Mouse (Mus musculus): Measurements from ENCODE around the gene Tspan32. TPM values are rescaled to one million over a fixed set of nuclear protein-coding genes. Genes with fewer than 3 reads are reported as not detected.

The Tspan32 gene
- total RNA-seq, 2 experiments from 2014 or later = 117 to 158 TPM

DNA sequence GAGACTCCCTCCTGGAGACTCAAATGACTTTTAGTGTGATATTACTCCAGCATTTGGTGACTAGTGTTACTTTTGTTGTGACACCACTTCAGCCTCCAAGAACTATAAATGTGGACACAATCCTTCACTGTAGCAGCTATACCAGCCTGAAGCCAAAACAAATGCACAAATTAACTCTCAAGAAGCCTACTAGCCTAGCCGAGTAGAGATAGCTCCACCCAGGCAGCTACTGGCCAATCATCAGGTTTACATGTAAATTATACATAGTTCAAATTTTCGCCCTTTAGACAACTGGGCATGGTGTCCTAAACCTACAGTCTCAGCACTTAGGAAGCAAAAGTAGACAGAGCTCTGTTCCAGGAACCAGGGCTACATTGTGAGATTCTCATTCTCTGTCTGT lies 46.5 kb downstream of the Tspan32 start:
- no peak for ATAC-seq (replicated peaks; ENCODE audit: poor library complexity, severe bottlenecking)

DNA sequence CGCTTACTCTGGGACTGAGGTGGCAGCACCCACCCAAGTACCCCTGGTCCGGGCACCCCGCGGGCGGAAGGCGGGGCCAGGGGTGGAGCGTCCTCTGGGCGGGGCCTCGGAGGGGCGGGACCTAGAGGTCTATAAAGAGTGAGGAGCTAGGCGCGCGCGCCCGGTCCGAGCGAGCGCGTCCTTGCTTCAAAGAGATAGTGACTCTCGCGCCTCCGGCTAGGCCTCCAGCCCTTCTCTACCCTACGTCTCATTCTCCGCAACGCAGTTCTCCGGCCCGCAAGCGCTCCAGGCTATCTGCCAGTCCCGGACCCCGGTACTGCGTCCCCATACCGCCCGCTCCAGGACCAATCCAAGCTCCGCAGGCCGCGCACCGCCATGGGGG lies 47.8 kb downstream of the Tspan32 start, which contains the start of gene Cd81:
Gene Cd81 (plus strand): TSS at position 114 of the 382 bp plus-strand sequence.
- peak; percentile 67 for ATAC-seq (replicated peaks; ENCODE audit: poor library complexity, severe bottlenecking)

DNA sequence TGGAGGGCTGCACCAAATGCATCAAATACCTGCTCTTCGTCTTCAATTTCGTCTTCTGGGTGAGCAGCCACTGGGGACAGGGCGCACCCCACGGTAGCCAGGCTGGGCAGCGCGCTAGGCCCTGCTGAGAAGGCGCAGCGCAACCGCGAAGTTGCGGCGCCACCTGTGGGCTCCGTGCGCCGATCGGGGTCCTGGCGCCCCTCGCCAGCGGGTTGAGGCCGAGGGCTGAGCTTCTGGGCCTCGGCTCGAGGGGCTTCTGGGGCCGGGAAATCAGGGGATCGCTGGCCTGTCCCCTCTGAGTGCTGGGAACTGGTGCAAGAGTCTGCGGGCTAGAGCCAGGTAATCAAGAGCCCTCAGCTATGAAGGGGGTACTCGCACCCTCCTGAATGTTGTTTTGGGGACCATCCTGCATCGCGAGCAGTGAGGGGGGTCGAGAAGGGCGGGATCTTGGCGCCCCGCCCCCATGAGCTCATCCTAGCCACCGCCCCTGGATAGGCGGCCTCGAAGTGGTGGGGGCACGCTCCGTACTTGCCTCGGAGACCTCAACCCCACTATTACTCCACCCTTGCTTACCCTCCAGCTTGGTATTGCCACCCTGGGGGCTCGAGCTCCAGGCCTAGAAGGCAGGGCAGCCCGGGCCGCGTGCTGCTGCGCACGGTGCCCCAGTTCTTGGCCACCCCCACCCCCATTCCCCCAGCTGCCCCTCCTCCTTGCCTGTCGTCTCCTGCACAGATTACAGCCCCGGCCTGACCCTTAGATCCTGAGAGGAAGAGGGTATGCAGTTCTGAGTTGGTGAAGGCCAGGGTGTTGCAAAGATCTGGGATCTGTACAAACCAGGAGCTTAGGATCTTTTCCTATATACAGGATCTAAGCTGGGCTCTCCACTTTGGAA lies 48.4 kb downstream of the Tspan32 start:
- ATAC-seq (replicated peaks; ENCODE audit: poor library complexity, severe bottlenecking) = peak; percentile 25

DNA sequence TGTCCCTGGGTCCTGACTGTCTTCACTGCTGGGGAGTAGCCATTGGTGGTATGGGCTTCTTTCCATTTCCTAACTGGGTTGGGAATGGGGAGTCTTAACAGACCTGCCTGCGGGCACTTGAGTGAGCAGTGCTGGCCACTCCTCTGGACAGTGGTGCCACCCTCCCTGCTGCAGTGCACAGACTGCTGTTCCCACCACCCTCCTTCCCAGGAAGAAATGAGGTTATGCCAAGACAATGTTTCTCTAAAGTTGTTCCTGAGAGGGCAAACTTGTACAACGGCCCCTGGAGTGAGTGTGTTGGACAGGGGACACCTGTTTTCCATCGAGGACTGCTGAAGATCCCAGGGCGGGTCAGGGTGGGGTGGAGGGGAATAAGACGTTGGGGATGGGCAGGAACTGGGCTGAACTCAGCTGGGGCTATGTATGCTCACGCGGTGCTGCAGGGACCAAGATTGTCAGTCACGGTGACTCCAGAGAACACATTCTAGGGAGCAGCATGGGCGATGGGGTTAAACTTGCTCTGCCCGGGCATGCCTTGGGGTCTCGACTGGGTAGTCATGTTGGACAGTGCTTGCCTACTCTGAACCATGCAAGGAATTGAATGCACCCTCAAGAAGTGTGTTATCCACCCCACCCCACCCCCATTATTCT lies 49.2 kb downstream of the Tspan32 start:
- no peak for ATAC-seq (replicated peaks; ENCODE audit: poor library complexity, severe bottlenecking)

DNA sequence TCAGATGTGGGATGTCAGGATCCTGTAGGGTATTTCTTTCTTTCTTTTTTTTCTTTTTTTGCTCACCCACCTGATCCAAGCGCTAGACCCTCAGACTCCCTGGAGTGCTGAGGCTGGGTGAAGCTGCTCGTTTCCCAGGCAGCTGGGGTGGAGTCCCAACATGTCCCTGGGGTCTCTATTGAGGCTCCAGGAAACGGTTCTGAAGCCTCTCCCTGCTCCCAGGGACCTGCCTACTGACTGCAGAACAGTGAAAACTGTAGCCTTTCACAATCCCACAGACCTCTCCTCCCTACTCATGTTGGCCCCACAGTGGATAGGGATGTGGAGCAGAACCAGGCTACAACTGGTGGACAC lies 49.7 kb downstream of the Tspan32 start:
- ATAC-seq (replicated peaks; ENCODE audit: poor library complexity, severe bottlenecking) = no peak

DNA sequence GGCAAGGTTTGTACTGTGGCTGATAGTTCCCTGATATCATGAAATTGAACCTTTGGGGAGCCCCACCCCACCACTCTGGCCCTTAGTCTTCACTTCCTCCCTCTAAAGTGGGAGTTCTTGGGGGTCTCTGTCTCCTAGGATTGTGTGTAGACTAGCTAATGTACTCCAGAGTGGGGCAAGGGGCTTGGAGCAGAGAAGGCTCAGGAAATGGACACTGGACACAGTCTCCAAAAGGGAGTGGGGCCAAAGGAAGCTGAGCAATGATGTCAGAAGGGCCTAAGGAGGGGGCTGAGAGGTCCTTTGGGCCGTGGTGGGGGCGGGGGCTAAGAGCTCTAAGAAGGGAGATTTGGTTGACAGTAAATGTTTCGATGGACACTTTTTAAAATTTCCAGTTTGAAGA lies 50.2 kb downstream of the Tspan32 start:
- ATAC-seq (replicated peaks; ENCODE audit: poor library complexity, severe bottlenecking) = no peak

DNA sequence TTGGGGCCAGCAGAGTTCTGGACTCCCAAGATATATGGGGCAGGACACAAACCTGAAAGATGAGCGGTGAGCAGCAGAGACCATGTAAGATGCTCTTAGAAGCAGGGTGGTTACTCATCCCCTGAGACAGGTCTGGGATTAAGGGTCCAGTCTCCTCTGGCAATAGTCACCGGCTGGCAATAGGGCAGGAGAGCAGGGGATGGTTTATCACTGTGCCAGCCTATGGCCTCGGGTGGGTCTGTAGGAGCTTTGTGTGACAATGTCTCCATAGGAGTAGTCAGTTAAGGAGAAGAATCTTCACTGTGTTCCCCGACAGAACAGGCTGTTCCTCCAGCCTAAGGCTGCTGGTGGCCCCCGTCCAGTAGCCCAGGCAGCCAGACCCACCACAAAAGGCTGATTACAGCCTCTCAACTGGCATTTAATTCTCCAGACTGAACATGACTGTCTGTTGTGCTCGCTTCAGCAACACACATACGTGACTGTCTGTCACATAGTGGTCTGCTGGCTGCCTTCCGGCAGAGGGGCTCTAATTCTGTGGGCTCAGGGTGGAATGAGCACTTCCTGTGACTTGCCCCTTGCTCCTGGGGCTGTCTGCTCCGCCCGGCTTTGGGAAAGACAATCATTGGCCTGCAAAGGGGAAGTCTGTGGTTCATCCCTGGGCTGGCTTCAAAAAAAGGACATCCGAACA lies 50.8 kb downstream of the Tspan32 start:
- peak; percentile 48 for ATAC-seq (replicated peaks; ENCODE audit: poor library complexity, severe bottlenecking)

DNA sequence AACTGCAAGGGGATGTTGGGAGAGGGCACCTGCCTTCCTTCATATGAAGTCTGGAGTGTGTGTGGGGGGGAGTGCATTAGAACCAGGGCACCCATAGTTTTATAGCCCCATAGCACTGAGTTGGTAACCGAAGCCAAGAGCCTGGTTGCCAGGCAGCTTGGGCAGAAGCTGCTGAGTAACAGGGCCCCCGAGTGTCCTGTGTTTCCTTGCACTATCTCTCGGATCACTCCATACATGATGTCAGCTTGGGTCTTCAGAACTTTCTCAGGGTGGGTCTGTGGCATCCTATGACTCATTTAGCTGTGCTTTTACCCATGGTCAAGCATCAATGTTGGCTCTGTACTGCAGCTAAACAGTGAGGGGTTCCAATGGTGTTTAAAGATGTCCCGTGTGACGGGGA lies 52.2 kb downstream of the Tspan32 start:
- no peak for ATAC-seq (replicated peaks; ENCODE audit: poor library complexity, severe bottlenecking)

DNA sequence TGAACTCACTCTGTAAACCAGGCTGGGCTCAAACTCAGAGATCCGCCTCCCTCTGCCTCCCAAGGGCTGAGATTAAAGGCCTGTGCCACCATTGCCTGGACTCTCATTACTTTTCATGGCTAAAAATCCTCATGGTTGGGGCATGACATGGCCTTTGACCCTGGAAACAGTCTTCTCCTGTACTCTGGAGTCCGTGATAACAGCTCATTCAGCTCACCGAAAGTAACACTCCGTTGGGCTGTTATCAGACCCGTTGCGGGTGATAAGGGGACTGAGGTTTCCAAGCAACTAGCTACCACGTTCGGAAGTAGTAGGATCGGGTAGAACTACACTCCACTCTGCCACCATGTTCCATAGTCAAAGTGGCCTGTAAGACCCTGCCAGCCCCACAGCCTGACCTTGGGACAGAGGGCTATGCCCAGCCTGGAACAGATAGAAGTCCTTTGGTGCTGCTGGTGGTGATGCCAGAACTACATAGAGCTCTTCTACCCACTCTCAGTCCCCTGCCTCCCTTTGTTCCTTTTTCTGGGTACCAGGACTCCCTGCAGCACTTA lies 52.9 kb downstream of the Tspan32 start:
- ATAC-seq (replicated peaks; ENCODE audit: poor library complexity, severe bottlenecking) = no peak

DNA sequence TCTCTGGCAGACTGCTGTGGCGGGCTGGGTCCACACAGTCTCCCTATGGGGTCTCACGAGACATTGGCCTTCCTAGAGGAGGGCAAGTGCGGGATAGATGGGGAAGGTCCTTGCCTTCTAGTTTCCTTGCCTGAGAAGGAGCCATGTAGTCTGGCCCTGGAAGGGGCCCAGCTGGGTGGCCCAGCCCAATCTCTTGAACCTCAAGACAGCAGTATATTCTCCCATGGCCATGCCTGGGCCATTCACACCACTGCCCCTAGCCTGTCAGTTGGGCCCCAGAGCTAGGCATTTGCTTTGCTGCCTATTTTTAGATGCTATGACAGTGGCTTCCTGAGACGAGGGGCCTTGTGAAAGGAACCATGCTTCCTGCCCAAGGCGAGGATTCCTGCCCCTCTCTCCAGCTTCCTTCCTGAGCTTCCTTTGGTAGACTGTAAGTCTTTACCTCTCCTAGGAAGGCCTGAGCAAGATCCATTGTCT lies 53.4 kb downstream of the Tspan32 start:
- ATAC-seq (replicated peaks; ENCODE audit: poor library complexity, severe bottlenecking) = peak; percentile 16

DNA sequence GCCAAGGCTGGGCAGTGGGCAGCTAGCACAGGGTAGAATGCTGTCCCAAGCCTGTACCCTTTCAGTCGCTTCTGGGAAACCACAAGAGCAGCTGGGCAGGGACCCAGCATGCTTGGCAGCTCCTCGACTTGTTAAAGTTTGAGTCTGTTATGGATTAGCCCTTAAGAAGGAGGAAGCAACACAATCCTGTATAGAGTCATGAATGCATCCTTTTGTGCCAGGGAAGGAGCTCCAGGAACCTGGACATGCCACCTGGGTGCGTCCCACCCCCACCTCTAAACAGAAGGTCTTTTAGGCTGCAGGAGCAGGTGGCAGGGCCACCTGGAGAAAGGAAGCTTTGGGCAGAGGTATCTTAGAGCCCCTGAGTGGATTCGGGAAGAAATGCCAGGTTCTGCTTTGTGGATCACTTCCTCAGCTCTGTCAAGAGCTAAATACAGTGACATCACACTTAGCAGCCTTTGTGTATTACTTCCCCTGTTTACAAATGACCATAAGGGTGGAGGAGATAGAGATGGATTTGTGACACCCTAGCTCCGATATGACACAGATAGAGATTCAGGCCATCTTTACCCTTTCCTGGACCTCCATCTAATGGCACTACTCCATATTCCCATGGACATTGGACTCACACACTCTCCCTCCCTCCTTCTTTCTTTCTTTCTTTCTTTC lies 54.5 kb downstream of the Tspan32 start:
- peak; percentile 62 for ATAC-seq (replicated peaks; ENCODE audit: poor library complexity, severe bottlenecking)

DNA sequence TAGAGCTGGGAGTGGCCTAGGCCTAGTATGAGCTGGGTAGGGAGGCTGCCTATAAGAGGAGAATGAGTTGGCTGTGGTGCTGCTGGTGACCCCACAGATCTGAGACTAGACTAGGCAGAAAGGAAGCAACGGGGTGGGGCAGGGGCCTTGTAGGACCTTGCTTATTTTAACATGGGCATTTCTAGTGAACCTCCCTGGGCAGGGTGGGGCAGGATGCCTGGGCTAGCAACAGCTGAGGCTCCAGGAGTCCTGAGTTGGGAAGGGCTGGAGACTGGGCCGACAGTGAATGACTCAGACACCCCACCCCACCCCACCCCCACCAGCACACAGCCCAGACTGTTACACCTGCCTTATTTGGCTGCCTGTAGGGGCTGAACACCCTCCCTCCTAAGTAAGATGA lies 57.9 kb downstream of the Tspan32 start:
- ATAC-seq (replicated peaks; ENCODE audit: poor library complexity, severe bottlenecking) = no peak

DNA sequence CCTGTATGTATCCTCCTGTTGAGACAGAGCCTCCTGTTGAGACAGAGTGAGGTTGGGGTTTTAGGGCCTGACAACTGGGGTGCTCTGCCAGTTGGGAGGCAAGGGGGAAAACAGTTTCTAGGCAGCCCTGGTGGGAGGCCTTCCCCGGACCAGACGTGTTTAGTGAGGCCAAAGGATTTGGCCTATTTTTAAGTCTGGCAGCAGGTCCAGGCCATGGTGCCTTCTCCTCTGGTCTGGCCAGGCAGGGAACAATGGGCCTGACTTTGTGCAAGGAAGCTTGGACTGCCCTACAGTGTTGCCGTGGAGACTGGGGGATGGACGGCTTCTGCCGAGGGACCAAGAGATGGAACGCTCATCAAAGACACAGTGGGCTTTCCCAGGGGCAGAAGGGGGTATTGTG lies 59.4 kb downstream of the Tspan32 start:
- ATAC-seq (replicated peaks; ENCODE audit: poor library complexity, severe bottlenecking) = no peak

DNA sequence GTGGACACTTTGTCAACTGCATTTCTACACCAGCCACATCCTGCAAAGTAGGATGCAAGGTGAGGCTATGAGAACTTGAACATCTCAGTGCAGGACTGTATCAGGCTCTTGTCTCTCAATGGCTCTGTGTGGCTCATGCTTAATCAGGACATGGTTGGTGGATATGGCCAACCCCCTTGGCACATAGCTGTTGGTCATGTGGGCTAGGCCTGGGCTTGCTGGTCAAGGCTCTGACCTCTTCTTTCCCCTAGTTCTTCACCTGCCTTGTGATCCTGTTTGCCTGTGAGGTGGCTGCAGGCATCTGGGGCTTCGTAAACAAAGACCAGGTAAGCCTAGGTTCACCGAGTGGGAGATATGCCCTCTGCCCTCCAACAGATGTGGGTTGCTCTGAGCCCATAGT lies 60.8 kb downstream of the Tspan32 start:
- no peak for ATAC-seq (replicated peaks; ENCODE audit: poor library complexity, severe bottlenecking)

DNA sequence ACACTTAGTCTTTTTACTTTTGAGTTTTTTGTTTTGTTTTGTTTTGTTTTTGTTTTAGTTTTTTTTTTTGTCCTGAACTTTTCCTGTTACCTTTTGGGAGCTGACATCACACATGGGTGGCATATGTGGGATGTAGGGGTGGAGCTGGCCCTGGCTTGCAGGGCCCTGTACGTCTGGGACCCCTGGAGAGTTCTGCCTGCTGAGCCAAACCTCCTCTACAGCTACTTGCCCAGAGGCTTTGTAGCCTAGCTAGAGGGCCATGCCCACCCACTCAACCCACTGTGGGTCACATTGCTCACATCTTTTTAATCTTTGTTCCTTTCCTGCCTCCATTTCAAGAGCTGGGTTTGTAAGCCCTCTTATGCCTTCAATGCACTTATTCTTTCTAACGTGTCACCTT lies 62.6 kb downstream of the Tspan32 start:
- ATAC-seq (replicated peaks; ENCODE audit: poor library complexity, severe bottlenecking) = no peak

DNA sequence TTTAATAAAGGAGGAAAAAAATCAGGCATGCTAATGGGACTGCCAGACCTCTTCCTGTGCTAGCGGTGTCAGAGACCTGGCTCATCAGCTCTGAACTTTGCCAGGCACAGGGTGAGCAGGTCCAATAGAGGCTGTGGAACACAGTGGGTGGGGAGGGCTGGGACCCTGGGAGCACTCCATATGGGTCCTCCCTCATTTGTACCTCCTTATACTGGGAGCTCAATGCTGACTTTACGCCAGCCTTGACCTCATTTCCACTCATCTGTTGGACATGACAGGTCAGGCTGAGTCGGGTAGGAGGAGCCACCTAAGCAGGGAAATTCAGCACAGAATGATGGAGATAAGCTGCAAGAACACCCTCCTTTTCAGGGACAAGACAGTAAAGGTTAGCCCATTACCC lies 63.1 kb downstream of the Tspan32 start:
- no peak for ATAC-seq (replicated peaks; ENCODE audit: poor library complexity, severe bottlenecking)

DNA sequence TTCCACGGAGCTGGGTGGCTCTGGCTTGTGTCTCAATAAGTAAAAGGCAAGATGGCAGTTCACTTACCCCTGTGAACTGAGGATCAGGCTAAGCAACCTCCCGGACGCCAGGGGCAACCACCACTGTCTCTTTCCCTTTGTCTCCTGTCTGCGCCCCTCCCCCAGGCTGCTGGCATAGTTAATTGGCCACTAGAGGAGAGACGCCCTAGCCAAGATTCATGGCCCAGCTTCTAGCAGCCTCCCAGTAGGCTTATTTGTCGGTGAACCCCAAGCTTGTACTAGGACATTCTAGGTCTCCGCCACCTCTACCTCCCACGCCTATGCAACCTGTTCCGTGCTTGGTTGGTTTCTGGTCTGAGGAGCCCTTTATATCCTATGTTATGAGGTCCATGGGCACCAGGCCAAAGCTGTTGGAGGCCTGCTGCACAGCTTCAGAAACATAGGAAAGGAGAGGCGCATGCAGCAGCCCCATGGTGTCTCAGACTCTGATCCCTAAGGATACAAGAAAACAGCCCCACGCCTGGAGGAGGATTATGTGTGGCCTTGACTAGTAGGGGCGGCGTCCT lies 63.6 kb downstream of the Tspan32 start:
- no peak for ATAC-seq (replicated peaks; ENCODE audit: poor library complexity, severe bottlenecking)

DNA sequence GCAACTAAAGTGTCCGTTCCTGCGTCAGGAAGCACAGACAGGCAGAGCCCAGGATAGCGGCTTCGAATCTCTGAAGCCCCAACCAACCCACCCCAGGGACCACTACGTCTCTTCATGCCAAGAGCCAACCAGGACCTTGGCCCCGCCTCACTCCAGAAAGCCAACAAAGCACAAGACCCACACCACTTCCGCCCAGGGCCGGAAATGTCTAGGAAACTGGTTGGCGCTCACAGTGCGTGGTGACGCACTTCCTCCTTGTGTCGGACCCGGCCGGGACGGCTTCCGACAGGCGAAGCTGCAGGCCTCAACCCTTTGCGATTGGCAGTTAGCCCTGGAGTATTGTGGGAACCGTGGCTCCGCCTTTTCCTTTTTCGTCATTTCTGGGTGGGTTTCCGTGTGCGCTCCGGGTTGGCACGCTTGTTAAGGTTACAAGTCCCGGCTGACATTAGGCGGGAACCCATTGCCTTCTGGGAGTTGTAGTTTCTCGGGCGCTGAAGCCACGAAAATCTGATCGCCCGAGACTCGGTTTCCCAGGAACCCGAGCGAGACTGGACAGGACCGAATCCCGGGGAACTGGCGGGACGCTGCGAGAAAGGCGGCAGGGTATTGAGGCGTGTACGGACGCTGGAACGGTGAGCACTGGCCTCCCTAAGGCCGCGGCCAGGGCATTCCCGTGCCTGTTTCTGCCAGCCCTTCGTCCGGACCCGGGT lies 64.2 kb downstream of the Tspan32 start, which contains the start of gene Tssc4:
Gene Tssc4 (plus strand): TSS at position 368 of the 710 bp plus-strand sequence.
- peak; percentile 84 for ATAC-seq (replicated peaks; ENCODE audit: poor library complexity, severe bottlenecking)

All from granulocyte monocyte progenitor cell, adult 5-6 weeks (primary cell).